Mouse (Mus musculus) B cell, adult 62 days (primary cell): Measurements from ENCODE around the gene Nup188. TPM values are rescaled to one million over a fixed set of nuclear protein-coding genes. Genes with fewer than 3 reads are reported as not detected.

ENCODE experiments used
- total RNA-seq: library from RNA; stranded (reverse); gene quantifications from 4 replicates; pipeline ENCODE4 v1.2.4, GENCODE M21; 2023

Nup188 gene
- 42.9 to 59.6 TPM (median 52.2 TPM) in 4 replicates for total RNA-seq

DNA sequence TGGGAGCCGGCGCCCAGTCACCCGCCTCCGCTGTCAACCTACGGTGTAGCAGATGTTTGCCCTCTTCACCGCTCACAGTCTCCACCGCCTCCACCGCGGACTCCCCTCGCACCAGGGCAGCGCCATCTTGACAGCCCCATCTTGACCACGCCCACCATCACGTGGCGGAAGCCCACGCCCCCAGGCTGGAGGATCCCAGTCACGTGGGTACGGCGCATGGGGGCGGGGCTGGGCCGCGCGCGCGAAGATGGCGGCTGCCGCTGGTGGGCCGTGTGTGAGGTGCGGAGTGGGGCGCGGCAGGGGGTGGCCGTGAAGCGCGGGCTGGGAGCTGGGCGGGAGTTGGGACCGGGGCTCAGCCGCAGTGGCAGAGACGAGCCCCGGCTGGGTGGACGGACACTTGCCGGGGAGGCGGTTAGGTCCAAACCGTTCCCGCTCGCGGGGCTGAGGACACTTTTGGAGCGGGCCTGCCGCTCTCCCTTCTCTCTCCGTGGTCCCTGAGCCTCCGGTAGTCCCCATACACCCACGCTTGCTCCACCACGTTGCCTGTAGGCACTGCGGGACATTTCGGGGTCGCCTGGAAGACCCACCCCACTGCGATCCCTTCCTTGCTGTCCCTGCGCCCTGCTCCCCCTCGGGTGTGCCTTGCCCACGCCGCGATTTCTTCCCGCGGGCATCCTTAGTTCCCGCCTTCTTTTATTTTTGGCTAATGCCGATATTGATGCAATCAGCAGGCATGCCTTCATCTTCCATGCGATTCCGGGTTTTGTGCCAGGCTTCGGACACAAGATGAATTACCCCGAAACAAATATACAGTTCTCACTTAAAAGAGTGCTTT is at the start of gene Nup188, which contains the start of gene Dolk:
Nup188 (plus strand) TSS at position 206 of the 835 bp plus-strand sequence.
Dolk (minus strand) TSS at position 143 of the 835 bp plus-strand sequence.

DNA sequence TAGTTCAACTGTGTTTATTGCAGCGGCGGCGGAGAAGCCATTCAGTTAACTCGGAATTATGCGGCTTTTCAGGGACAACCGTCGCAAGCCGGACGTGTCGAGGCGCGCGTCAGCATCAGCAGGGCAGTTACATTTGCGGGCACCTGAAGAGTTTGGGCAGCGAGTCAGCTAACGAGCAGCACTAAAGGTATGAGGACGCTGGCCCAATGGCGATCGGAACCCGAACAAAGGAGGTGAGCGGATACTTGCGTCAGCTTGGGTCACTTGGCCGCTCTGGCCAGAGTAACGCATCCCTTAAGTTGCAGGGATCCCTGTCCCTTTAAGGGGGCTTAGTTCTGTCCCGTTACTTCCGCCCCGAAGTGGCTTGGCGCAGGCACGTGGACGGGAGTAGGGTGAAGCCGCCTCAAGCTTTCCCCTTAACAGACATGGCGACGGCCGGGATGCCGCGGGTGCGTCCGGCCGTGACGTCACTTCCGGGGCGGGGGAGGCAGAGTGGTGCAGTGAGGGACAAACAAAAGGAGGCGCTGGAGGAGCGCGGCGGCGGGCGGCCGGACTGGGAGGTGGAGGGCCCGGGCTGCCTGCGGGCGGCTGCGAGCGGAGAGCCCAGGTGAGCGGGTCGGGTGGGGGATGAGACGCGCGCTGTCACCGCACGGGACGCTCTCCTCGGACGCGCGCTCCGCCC is 48.9 kb upstream of the Nup188 start, which contains the start of gene Lrrc8a:
Lrrc8a (plus strand) TSS at position 517 of the 682 bp plus-strand sequence.

DNA sequence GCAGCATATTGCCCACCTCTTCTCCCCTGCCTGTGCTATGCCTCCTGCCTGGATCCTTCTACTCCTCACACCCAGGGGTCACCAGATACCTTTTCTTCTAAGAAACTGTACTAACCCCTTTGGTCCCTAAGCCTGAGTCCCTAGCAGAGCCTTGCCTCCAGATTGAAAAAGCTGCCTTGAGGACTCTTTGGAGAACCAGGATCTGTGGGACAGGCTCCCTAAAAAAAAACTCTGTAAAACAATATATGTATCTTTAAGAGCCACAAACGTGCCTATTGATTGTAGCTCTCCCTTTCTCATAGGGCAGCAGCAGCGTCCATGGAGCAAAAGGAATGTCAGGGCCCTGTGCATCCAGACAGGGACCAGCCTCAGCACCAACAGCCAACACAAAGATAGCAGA is 45.9 kb upstream of the Nup188 start, which contains the start of gene Gm28035:
Gm28035 (plus strand) TSS at position 301 of the 400 bp plus-strand sequence.

DNA sequence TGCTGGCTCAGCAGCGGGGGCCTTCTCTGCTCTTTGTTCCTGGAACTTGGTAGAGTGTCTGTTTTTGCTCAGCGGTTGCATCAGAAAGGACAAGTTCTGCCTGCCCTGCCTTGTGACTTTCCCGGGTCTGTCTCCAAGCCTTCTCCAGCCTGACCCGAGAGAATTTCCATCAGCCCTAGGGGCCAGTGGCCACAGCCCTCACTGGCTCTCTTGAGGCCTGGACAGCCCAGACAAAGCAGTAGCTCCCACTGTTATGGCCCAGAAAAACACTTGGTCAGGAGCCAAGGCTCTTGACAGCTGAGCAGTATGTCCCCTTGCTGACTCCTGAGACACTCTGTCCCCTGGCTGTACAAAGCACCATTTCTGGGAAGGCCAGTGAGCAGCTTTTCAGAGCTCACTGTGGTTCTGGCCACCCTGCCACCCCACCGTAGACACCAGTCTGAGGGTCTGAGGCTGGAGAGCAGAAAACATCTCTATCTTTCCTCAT is 20.4 kb upstream of the Nup188 start, which contains the start of gene Phyhd1:
Phyhd1 (plus strand) TSS at position 437 of the 487 bp plus-strand sequence.

DNA sequence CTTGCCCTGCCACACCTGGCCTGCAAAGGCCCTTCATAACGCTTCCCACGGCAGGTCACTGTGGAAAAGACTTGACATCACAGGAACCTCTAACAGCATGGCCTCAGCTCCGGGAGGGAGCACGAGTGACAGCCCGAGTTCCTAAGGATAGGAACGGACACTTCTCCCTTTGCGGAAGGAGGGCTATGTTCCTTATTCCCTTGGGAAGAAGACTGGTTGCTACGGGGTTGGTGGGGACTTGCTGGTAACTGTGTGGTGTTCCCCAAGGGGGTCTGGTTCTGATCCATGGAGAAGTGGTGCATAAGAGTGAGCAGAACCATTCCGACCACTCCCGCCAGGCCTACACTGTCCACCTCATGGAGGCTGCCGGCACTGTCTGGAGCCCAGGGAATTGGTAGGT is 5.5 kb upstream of the Nup188 start, which contains the start of gene Gm28038:
Gm28038 (plus strand) TSS at position 301 of the 400 bp plus-strand sequence.

DNA sequence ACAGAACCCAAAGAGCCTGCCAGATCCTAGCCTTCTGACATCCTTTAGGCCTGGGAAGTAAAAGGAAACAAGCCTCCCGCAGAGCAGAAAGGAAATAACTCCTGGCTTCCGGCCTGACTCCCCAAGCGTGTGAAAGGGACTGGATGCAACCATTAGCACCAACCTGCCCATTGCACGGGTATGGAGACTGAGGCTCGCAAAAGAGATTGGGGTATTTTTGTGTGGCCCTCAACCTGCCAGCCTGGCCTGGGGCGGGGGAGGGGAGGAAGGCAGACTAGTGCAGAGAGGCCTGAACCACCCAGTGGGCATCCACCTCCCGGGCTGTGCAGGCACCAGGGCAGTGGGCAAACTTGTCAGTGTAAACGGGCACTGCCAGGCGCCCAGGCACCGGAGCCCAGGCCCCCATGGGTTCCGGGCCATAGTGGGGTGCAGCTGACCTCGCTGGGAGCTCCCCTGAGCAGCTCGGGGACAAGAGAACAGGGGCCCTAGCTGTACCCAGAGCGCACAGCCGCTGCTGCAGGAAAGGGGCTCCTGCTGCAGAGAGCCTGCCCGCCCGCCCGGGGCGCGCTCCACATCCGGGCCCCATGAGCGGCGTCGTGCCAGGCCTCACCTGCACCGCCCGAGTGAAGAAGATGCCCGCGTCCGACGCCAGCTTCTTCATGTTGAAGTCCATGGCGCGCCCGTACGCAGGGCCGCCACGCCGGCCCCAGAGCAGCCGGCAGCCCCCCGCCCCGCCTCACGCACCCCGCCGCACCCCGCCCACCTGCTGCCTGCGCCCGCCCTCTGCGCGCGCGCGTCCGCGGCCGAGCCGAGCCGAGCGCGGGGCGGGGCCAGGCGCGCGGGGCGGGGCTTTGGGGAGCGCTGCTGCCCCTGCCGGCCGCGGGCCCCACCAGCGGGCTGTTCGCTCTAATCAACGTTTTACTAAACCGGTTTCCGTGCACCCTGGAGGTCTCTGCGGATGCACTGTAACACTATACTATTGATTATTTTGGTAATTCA is 72.6 kb downstream of the Nup188 start, which contains the start of gene Sh3glb2:
Sh3glb2 (minus strand) TSS at position 805 of the 999 bp plus-strand sequence.

DNA sequence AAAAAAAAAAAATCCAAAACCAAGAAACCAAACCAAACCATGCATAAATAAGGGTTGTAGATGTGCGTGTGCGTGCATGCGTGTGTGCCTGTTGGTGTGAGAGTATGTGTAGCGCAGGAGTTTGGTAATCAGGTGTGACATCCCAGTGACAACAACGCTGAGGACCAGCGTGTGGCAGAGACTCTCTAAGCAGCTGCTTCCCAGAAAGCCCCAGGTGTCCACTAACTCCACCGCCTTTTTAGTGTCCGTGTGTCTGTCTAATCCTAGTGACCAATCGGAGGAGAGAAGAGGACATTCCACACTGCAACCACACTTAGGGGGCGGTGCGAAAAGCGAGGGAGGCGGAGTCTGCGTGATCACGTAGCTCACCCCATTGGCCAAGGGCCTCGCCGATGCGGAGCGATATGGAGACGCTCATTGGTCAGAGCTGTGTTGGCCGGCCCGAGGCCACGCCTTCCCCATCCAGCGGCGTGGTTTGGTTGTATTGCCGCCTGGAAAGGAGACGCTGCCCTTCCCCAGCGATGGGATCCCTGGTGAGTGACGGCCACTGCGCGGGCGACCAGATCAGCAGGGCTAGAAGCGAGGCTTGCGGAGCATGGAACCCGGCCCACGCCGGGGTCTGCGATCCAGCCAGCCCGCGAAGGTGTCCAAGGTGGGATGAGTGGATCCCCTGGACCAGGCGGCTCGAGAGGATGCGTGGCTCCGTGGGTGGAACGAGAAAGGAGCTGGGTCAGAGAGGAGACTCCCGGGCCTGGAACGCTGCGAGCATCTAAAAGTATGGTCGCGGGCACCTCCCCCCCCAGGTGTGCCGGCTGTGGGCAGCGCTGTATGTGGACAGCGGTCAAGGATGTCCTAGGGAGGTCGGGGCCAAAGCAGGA is 77.8 kb downstream of the Nup188 start, which contains the start of gene Miga2:
Miga2 (plus strand) TSS at position 461 of the 878 bp plus-strand sequence.

DNA sequence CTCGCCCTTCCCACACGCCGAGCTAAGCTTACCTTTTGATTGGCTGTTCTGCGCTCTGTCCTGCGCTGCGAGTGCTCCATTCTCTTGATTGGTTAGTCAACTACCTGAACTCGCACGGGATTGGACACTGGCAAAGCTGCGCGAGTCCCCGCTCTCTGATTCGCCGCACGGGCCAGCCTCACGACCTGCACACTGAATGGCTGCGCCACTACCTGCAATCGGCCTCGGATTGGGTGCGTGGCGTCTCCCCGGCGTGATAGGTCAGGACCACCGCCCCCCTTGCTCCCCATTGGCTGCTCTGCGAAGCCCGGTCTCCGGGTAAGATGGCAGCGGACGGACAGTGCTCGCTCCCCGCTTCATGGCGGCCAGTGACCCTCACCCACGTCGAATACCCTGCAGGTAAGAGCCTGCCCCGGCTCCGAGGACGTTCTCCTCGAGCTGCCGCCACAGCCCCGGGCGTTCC is 105.9 kb downstream of the Nup188 start, which contains the start of gene Dolpp1:
Dolpp1 (plus strand) TSS at position 141 of the 463 bp plus-strand sequence.

Other genes with a start within 250 kb of the Nup188 start
- 0.45 to 3.2 TPM (median 2.0 TPM) in 4 replicates for gene Wdr34, start 237.5 kb upstream of the Nup188 start, total RNA-seq
- gene Set, start 229.0 kb upstream of the Nup188 start, total RNA-seq, result 248 to 281 TPM (median 262 TPM) in 4 replicates
- 0.88 to 2.3 TPM (median 1.7 TPM) in 4 replicates for gene Pkn3, start 208.7 kb upstream of the Nup188 start, total RNA-seq
- 13.0 to 18.0 TPM (median 14.9 TPM) in 4 replicates for gene Zdhhc12, start 192.7 kb upstream of the Nup188 start, total RNA-seq
- 70.4 to 76.3 TPM (median 73.3 TPM) in 4 replicates for gene Zer1, start 161.8 kb upstream of the Nup188 start, total RNA-seq
- 31.5 to 43.7 TPM (median 37.2 TPM) in 4 replicates for gene Tbc1d13, start 152.7 kb upstream of the Nup188 start, total RNA-seq
- gene Endog, start 114.9 kb upstream of the Nup188 start, total RNA-seq, result 9.1 to 10.6 TPM (median 9.8 TPM) in 4 replicates
- gene Spout1, start 107.9 kb upstream of the Nup188 start, total RNA-seq, result 21.7 to 24.0 TPM (median 22.9 TPM) in 4 replicates
- 3.4 to 7.6 TPM (median 6.2 TPM) in 4 replicates for gene Kyat1, start 80.5 kb upstream of the Nup188 start, total RNA-seq
- gene Lrrc8a, start 48.7 kb upstream of the Nup188 start, total RNA-seq, result 26.3 to 31.2 TPM (median 29.3 TPM) in 4 replicates
- gene Gm28035, start 45.8 kb upstream of the Nup188 start, total RNA-seq, result 2.3 to 4.4 TPM (median 4.1 TPM) in 4 replicates
- gene Phyhd1, start 20.2 kb upstream of the Nup188 start, total RNA-seq, result 6.1 to 8.7 TPM (median 7.0 TPM) in 4 replicates
- 5.4 TPM in 1 of 4 replicates, not detected in the others for gene Gm28038, start 5.4 kb upstream of the Nup188 start, total RNA-seq
- 8.9 to 11.2 TPM (median 10.7 TPM) in 4 replicates for gene Dolk, start 63 bp upstream of the Nup188 start, total RNA-seq
- 54.4 to 80.8 TPM (median 65.5 TPM) in 4 replicates for gene Sh3glb2, start 72.9 kb downstream of the Nup188 start, total RNA-seq
- gene Miga2, start 77.8 kb downstream of the Nup188 start, total RNA-seq, result 17.2 to 23.8 TPM (median 18.8 TPM) in 4 replicates
- gene Dolpp1, start 105.9 kb downstream of the Nup188 start, total RNA-seq, result 20.2 to 24.7 TPM (median 22.6 TPM) in 4 replicates
- 22.6 to 29.0 TPM (median 24.8 TPM) in 4 replicates for gene Crat, start 129.4 kb downstream of the Nup188 start, total RNA-seq
- 125 to 142 TPM (median 136 TPM) in 4 replicates for gene Ptpa, start 129.6 kb downstream of the Nup188 start, total RNA-seq
- 3.1 to 4.2 TPM (median 3.7 TPM) in 4 replicates for gene Ier5l, start 187.8 kb downstream of the Nup188 start, total RNA-seq